Mouse (Mus musculus) brain, embryonic 14.5 days (tissue): ENCODE measurements at regions not wholly inside any gene's neighbourhood (a gene's known extent, or its start where the extent isn't known, plus 50 kb on each side); places are given as distances from the start of the nearest gene placed in this dataset.

Experiments
- CTCF ChIP-seq: fragments of 200-500 bp; IDR thresholded peaks from 2 replicates; pipeline ENCODE4 v1.5.1; 2012; ENCODE audit warnings: inconsistent platforms, mild to moderate bottlenecking, moderate library complexity, borderline replicate concordance; ENCODE audit not compliant: insufficient read depth, insufficient read length; ENCODE audit errors: extremely low read depth
- POLR2A ChIP-seq: fragments of 200-500 bp; IDR thresholded peaks from 2 replicates; pipeline ENCODE4 v1.6.1; 2012; ENCODE audit warnings: mild to moderate bottlenecking, inconsistent platforms, borderline replicate concordance; ENCODE audit not compliant: poor library complexity, insufficient read depth, insufficient read length, severe bottlenecking; ENCODE audit errors: extremely low read depth

- TF ChIP-seq POLR2A (no peak), CTCF (no peak)
These were observed 152.7 kb upstream of the Tex13c2 start for GRCm38 (mm10) chrX:42336772-42337171.
